Mouse (Mus musculus): ENCODE data around the gene Sft2d1.

GRCm38 (mm10) chr17:8341360-8341963 lies 30.6 kb downstream of the Sft2d1 start:
- TF ChIP-seq ZNF384 (IDR thresholded peaks at IDR 0.05; ENCODE audit: low read depth, low read length) = no peak
- TF ChIP-seq MAFK (IDR thresholded peaks at IDR 0.05; ENCODE audit: insufficient read depth, low read depth, low read length) = no peak
- no peak for TF ChIP-seq ZC3H11A (IDR thresholded peaks at IDR 0.05; ENCODE audit: borderline replicate concordance, low read depth, low read length)
- no peak for TF ChIP-seq CHD2 (IDR thresholded peaks at IDR 0.05; ENCODE audit: low read depth, low read length)
